Mouse (Mus musculus) duodenum, adult 2 months (tissue): ENCODE measurements around the gene Fbrs. TPM values are rescaled to one million over a fixed set of nuclear protein-coding genes. Genes with fewer than 3 reads are reported as not detected.

Experiments used
- polyA plus RNA-seq: library from polyadenylated mRNA; depleted of rRNA; stranded (reverse); fragments of >200 nt; gene quantifications from 2 replicates; pipeline ENCODE4 v1.2.3, GENCODE M21; 2012; ENCODE audit warnings: low replicate concordance; rRNA removed

Fbrs gene
- polyA plus RNA-seq: 36.5 and 43.2 TPM in 2 replicates

DNA sequence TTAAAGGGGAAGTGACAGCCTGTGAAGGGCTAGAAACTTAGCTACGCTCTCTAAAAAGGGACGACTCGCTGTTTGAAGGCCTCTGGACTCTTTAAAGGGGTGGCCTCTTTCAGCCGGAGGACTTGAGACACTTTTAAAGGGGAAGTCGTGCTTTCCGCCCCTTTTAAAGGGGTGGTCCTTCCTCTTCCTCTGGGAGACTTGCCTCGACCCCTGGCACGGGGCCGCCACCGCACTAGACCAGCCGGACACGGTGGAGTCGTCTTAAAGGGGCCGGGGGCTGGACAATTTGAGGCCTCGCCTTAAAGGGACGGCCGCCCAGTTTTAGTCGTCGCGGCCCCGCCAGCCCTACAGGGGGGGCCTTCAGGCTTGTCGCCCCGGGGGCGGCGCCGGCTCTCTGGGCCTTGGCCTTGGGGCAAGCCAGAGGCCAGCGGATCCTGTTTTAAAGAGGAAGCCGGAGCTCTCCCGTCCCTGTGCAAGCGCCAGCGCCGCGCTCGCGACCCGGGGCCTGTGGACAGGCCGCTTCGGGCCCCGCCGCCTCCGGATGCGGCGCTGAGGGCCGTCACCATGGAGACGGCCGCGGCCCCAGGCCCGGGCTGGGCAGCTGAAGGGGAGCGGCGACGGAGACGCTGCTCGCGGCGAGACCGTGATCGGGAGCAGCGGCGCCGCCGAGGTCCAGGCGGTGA is at the start of gene Fbrs:
Gene Fbrs (plus strand): TSS at position 565 of the 683 bp plus-strand sequence.

DNA sequence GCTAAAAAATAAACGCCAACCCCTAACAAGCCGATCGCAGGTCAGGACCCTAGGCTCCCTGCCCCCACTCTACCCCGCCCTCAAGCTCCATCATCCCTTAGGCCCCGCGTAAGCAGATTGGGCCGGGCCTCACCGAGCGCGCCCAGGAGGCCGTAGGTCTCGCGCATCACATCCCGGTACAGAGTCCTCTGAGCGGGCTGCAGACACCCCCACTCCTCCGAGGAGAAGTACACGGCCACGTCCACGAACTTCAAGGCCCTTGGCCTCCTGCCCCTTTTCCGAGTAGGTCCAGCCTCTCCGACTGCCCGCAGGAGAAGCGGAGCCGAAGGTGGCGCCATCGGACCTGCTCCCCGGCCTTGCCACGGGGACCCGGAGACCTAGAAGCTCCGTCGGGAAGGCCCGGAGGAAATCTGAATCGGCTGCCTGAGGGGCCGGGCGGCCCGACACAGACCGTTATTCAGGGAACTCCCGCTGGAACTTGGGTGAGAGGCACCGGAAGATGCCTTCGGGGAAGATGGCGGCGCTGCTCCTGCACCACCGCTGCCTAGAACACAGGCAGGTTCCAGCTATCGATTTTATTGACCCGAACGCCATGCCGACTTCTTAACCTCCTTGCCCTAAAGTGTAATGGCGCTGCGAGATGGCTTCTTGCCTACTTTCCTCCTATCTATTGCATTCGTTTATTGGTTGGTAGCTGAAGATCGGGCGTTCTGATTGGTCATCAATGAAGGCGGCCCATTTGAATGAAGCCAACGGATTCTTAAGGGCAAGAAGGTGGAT is 30.3 kb upstream of the Fbrs start, which contains the start of gene Zfp689:
Gene Zfp689 (minus strand): TSS at position 638 of the 780 bp plus-strand sequence.

DNA sequence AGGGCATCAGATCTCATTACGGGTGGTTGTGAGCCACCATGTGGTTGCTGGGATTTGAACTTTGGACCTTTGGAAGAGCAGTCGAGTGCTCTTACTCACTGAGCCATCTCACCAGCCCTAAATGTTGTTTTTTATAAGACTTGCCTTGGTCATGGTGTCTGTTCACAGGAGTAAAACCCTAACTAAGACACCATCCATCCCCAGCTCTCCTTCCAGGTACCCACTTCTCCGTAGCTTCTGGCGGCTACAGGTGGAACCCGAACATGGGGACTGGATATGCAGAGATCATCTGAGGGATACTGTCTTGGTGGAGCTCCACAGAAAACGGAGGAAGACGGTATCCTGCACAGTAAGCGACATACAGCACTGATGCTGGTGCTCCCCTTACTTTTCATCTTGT is 19.7 kb upstream of the Fbrs start, which contains the start of gene Prr14:
Gene Prr14 (plus strand): TSS at position 301 of the 400 bp plus-strand sequence.

DNA sequence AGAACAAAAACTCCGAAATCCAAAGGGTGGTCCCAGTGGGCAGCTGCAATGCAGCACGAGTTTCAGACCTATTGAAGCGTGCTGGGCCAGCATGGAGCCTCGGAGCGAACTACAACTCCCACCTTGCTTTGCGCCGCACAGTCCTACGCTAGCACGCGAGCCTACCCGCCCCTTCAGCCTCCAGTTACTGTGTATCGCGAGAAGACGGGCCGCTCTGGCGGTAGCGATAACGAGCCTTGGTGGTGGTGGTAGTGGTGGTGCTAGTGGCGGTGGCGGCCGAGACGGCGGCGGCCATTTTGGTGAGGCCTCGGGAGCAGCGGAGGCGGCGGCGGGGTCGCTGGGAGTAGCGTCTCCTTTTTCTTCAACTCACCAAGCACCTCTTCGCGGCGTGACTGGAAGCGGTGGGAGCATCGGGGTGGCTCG is 32.8 kb downstream of the Fbrs start, which contains the start of gene Srcap:
Gene Srcap (plus strand): TSS at position 176 of the 423 bp plus-strand sequence.

DNA sequence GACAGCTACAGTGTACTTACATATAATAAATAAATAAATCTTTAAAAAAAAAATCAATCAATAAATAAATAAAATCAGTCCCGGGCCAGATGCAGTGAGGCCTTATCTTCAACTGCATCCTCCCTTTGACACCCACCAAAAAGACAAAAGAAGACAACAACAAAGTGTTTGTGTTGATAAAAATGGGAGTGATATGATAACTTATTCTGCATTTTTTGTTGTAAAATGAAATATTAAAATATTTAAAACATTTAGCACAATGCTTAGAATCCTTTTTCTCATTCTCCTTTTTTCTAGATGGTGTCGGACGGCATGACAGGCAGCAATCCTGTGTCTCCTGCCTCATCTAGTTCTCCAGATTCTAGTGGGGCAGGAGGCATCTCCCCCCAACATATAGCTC is 40.3 kb downstream of the Fbrs start, which contains the start of gene Gm42715:
Gene Gm42715 (plus strand): TSS at position 301 of the 400 bp plus-strand sequence.

Other genes starting within 250 kb of the Fbrs start
- 6.9 and 8.4 TPM in 2 replicates for gene Zfp553, start 246.1 kb upstream of the Fbrs start, polyA plus RNA-seq
- 14.1 and 28.9 TPM in 2 replicates for gene Sept1, start 246.1 kb upstream of the Fbrs start, polyA plus RNA-seq
- gene Zfp771, start 234.9 kb upstream of the Fbrs start, polyA plus RNA-seq: 76.9 and 173 TPM in 2 replicates
- gene Dctpp1, start 218.5 kb upstream of the Fbrs start, polyA plus RNA-seq: 74.2 and 77.1 TPM in 2 replicates
- 49.0 and 105 TPM in 2 replicates for gene Sephs2, start 205.1 kb upstream of the Fbrs start, polyA plus RNA-seq
- gene Itgal, start 182.9 kb upstream of the Fbrs start, polyA plus RNA-seq: 3.7 and 5.6 TPM in 2 replicates
- gene Zfp768, start 133.6 kb upstream of the Fbrs start, polyA plus RNA-seq: 54.7 and 77.2 TPM in 2 replicates
- gene Zfp747, start 103.1 kb upstream of the Fbrs start, polyA plus RNA-seq: 15.0 and 20.1 TPM in 2 replicates
- 5.3 and 6.4 TPM in 2 replicates for gene 9130019O22Rik, start 92.0 kb upstream of the Fbrs start, polyA plus RNA-seq
- gene E430018J23Rik, start 85.6 kb upstream of the Fbrs start, polyA plus RNA-seq: 13.3 and 15.1 TPM in 2 replicates
- gene Zfp764, start 72.4 kb upstream of the Fbrs start, polyA plus RNA-seq: 3.9 and 4.6 TPM in 2 replicates
- 21.7 and 35.2 TPM in 2 replicates for gene Zfp688, start 57.1 kb upstream of the Fbrs start, polyA plus RNA-seq
- 3.7 and 4.3 TPM in 2 replicates for gene Zfp689, start 30.0 kb upstream of the Fbrs start, polyA plus RNA-seq
- gene Prr14, start 19.6 kb upstream of the Fbrs start, polyA plus RNA-seq: 62.8 and 68.1 TPM in 2 replicates
- 17.5 and 20.0 TPM in 2 replicates for gene Srcap, start 32.8 kb downstream of the Fbrs start, polyA plus RNA-seq
- 5.6 and 10.2 TPM in 2 replicates for gene Gm42715, start 40.4 kb downstream of the Fbrs start, polyA plus RNA-seq
- 1.2 and 3.0 TPM in 2 replicates for gene Tmem265, start 82.2 kb downstream of the Fbrs start, polyA plus RNA-seq
- 28.3 and 32.0 TPM in 2 replicates for gene Phkg2, start 94.1 kb downstream of the Fbrs start, polyA plus RNA-seq
- 0.97 and 1.6 TPM in 2 replicates for gene Ccdc189, start 109.4 kb downstream of the Fbrs start, polyA plus RNA-seq
- 15.9 and 16.2 TPM in 2 replicates for gene Rnf40, start 109.6 kb downstream of the Fbrs start, polyA plus RNA-seq
- 3.0 and 7.2 TPM in 2 replicates for gene Zfp629, start 136.6 kb downstream of the Fbrs start, polyA plus RNA-seq
- 30.7 and 46.2 TPM in 2 replicates for gene Bcl7c, start 229.7 kb downstream of the Fbrs start, polyA plus RNA-seq
- gene Ctf1, start 233.5 kb downstream of the Fbrs start, polyA plus RNA-seq: 18.0 and 22.0 TPM in 2 replicates